Mouse (Mus musculus) kidney, postnatal 4 days (tissue): ENCODE results near the gene Dhx29.
"Not testable (repeated sequence)": the region's sequence is repeated elsewhere in the genome, so short reads cannot be mapped to it uniquely, and the experiment has no call there.

Experiments used
- DNase-seq, 2 experiments: peaks; one replicate each; pipeline ENCODE4 v3.0.0; 2021; ENCODE audit warnings: mixed read lengths in 2 of 2

Dhx29 gene

GRCm38 (mm10) chr13:112987532-112987943 is 60.3 kb downstream of the Dhx29 start, which contains the start of gene Ccno:
Gene Ccno, plus strand, starts transcription at chr13:112987802.
- DNase-seq, result peak; percentile 93 to 96

DNA sequence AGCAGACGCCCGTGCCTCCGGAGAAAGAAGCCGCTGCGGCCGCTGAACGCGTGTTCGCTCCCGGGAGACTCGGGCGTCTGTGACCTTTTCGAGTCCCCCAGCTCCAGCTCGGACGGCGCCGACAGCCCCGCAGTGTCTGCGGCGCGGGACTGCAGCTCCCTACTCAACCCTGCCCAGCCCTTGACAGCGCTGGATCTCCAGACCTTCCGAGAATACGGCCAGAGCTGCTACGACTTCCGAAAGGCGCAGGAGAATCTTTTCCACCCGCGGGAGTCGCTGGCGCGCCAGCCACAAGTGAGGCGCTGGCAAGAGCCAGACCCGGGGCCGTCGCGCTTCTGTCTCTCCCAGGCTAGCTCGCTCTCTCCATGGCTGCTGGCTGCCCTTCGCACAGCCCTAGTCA is 60.7 kb downstream of the Dhx29 start:
- peak; percentile 51 to 65 for DNase-seq

DNA sequence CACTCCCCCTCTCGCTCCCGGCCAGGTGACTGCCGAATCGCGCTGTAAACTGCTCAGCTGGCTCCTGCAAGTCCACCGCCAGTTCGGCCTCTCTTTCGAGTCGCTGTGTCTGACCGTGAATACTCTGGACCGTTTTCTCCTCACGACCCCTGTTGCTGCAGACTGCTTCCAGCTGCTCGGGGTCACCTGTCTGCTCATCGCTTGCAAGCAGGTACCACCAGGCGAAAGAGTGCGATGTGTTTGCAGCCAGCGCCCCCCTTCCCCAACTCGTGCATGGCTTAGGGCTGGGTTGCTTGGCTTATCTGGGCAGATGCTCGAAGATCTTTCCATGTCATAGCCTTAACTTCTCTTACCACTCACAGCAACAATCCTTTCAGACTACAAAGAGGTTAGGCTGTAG is 61.6 kb downstream of the Dhx29 start:
- DNase-seq, result peak; percentile 29 to 40

DNA sequence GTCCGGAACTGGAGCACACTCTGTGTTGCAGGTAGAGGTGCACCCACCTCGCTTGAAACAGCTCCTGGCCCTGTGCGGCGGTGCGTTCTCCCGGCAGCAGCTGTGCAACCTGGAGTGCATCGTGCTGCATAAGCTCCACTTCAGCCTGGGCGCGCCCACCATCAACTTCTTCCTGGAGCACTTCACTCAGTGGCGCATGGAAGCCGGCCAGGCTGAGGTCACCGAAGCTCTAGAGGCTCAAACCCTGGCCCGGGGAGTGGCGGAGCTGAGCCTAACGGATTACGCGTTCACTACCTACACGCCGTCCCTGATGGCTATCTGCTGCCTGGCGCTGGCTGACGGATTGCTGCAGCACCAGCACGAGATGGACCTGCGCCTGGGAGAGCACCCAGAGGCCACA is 62.3 kb downstream of the Dhx29 start:
- DNase-seq, result peak; percentile 35 to 53

- peak in 1 of 2 experiments; percentile 22 for DNase-seq
Observed at GRCm38 (mm10) chr13:112990346-112990745, 63.1 kb downstream of the Dhx29 start.

DNA sequence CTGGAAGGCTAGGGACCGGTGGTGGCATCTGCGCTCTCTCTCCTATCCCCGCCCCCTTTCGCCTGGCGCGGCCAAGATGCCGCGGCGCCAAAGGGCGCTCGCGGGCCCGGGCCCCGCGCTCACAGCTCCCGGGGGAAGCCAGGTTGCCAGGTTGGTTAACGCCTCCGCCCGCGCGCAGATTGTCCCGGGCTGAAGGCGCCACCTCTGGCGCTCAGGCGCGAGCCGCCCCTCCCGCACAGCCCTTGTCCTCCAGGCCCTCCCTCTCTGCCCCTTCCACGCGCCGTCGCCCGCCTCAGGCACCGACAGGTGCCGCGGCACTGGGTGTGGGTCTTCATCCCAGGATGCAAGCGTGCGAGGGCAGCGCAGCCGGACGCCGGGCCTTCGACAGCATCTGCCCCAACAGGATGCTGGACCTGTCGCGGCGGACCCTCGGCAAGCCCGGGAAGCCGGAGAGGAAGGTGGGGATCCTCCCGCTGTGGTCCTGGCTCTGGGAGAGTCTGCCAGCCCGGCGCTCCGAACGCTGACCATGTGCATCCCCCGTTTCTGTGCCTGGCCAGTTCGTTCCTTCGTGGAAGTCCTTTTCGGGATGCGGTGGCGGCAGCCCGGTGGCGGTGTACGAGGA is 66.4 kb downstream of the Dhx29 start, which contains the start of gene Mcidas:
Gene Mcidas, plus strand, starts transcription at position 315 of the 622 bp plus-strand sequence.
- peak; percentile 34 to 53 for DNase-seq

DNA sequence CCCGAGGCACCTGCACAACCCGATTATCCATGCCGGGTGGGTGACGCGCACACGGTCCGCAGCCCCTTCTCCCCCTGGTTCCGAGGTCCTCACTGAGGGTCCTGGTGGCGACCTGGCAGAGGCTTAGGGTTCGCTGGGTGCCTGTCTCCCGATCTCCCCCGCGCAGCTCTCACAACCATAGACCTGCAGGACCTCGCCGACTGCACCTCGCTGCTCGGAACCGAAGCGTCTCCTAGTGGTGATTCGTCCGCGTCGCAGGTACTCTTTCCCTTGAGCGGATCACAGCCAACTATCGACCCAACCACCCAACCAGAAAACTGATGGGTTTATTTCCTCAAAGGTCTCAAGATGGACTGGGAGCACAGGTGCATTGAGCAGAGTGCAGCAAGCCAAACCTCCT is 66.9 kb downstream of the Dhx29 start:
- peak; percentile 73 to 80 for DNase-seq

DNA sequence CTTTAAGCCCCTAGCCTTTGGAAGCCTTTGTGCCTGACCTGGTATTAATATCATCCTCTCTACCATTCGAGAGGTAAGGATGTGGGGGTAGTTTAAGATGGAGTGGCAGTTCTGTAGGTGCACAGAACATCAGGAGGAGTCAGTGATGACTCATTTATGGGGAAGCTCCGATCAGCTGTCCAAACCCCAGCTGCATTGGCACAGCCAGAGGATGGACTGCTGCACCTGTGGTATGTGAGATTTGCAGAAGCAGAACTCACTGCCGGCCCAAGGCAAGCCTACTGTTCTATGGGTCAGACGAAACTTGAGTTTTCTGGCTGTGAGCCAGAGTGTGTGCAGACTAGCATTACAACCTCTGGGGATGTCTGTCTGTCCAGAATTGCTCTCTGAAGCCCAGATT is 69.2 kb downstream of the Dhx29 start:
- DNase-seq, result no peak

GRCm38 (mm10) chr13:112997369-112997768 is 70.1 kb downstream of the Dhx29 start:
- no peak for DNase-seq

DNA sequence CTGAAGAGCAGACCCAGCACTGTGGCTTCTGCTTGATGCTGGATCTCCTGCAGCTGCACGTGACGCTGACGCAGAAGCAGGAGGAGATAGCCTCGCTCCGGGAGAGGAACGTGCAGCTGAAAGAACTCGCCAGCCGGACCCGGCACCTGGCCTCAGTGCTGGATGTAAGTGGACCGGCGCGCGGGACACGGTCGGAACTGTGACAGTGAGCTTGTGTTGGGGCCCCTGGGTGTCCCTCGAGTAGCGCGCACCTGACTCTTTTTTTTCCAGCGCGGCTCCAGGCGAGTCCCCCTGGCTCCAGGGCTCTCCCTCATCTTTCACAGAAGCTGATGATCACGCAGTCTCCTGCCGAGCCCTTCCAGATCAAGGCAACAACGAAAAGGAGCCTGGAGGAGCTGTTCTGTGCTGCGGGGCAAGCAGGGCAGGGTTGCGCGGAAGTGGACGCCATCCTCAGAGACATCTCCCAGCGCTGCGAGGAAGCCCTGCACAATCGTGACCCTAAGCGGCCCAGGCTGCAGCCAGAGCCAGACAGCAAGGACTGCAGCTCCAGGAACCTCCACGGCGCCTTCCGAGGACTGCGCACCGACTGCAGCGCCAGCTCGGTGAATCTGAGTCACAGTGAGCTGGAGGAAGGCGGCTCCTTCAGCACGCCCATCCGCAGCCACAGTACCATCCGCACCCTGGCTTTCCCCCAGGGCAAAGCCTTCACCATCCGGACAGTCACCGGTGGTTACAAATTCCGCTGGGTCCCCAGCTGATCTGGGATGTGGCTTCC is 71.4 kb downstream of the Dhx29 start:
- DNase-seq, result peak; percentile 39 to 45

- DNase-seq, result no peak
Observed at GRCm38 (mm10) chr13:113000090-113000489, 72.8 kb downstream of the Dhx29 start.

DNA sequence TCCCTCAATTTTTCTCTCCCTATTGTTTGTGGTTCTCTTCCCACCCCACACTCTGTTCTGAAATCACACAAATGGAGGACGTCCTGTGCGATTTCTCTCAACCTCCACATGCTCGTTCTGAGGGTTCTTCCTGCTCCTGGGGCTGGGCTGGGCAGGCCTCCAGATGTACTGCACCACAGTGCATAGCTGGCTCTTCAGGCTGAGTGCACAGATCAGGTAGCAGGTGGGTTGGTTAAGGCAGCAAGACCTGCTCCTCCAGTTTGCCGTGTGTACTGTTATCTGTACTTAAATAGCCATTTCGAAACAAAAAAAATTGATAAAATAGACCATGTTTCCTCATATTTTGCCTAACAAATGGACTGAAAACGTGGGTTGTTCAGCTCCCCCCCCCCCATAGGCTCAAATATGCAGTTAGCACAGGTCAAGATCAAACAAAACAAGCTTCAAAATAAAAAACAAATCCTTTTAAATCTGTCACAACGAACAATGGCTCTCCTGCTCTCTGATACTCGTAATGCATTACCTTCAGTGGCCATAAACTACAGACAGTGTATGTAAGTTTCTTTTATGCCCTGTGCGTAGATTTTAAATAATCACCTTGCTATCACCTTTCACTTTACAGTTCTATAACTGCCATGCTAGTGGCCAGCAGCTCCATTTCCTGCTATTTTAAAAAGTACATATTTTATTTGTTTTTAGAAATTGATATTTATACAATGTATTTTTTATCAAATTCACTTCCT is 73.5 kb downstream of the Dhx29 start:
- peak in 1 of 2 experiments; percentile 27 for DNase-seq

GRCm38 (mm10) chr13:113012683-113013082 is 85.4 kb downstream of the Dhx29 start:
- DNase-seq, result no peak

DNA sequence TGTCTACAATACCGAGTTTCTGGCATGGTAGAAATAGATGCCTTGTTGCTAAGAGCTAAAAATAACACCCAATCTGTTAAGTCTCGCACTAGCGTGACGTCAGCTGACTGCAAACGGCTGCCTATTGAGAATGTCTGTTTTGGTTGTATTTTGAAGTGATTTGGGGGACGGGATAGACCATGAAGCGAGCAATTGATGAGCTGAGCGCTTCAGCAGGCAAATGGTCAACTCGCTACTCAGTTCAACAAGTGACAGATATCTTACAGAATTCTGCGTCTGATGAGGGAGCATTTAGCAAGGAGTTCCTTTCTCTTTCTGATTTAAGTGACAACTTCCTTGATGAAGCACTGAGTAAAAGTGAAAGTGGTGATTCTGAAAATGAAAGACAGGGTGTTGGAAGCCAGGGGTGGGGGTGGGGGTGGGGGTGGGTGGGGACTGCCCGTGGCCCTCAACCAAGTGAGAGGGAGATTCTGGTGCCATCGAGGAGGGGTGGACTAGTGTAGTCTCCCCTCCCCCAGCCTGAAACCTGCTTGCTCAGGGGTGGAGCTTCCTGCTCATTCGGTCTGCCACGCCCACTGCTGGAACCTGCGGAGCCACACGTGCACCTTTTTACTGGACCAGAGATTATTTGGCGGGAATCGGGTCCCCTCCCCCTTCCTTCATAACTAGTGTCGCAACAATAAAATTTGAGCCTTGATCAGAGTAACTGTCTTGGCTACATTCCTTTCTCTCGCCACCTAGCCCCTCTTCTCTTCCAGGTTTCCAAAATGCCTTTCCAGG is 86.1 kb downstream of the Dhx29 start:
- DNase-seq, result not testable (repeated sequence)
